Mouse (Mus musculus) forebrain, embryonic 16.5 days (tissue): Measurements from ENCODE around the gene Fbxl14. TPM values are rescaled to one million over a fixed set of nuclear protein-coding genes. Genes with fewer than 3 reads are reported as not detected.

Source experiments
- ATAC-seq: fragments of 200-750 bp; cut with Nextera tagmentation; 2 replicates; pipeline ENCODE4 v1.8.0; 2017; ENCODE audit warnings: mild to moderate bottlenecking, moderate library complexity
- H3K27ac ChIP-seq: fragments of 300-500 bp; sonication (generic); 2 replicates; pipeline ENCODE4 v1.5.1; 2014; ENCODE audit warnings: low read length, control low read depth
- H3K27me3 ChIP-seq: fragments of 300-500 bp; sonication (generic); replicated peaks from 2 replicates; pipeline ENCODE4 v1.6.1; 2014; ENCODE audit warnings: low read length; ENCODE audit not compliant: control insufficient read depth, insufficient read depth
- H3K36me3 ChIP-seq: fragments of 300-500 bp; sonication (generic); 2 replicates; pipeline ENCODE4 v1.6.1; 2014; ENCODE audit not compliant: control insufficient read depth, insufficient read depth
- H3K4me1 ChIP-seq: fragments of 300-500 bp; sonication (generic); replicated peaks from 2 replicates; pipeline ENCODE4 v1.6.1; 2014; ENCODE audit warnings: low read length; ENCODE audit not compliant: control insufficient read depth, insufficient read depth
- H3K4me2 ChIP-seq: fragments of 300-500 bp; sonication (generic); 2 replicates; pipeline ENCODE4 v1.6.1; 2014; ENCODE audit warnings: mild to moderate bottlenecking, low read length, control low read depth
- H3K4me3 ChIP-seq: fragments of 300-500 bp; sonication (generic); replicated peaks from 2 replicates; pipeline ENCODE4 v1.5.1; 2014; ENCODE audit warnings: mild to moderate bottlenecking, low read length, control low read depth
- H3K9ac ChIP-seq: fragments of 300-500 bp; sonication (generic); replicated peaks from 2 replicates; pipeline ENCODE4 v1.6.1; 2014; ENCODE audit warnings: low read depth, low read length, control low read depth
- H3K9me3 ChIP-seq: fragments of 300-500 bp; sonication (generic); 2 replicates; pipeline ENCODE4 v1.6.1; 2016; ENCODE audit warnings: low read length; ENCODE audit not compliant: control insufficient read depth
- WGBS: fragments of 180-500 bp; shearing (Covaris S2); extraction: QIAGEN DNeasy Blood & Tissue Kit; methylation state at CpG from one replicate; pipeline ENCODE4 v1.1.7; 2014; 5-methylcytosine and 5-hydroxymethylcytosine counted together
- polyA plus RNA-seq: library from polyadenylated mRNA; unstranded; fragments of >200 nt; fragmentation: Nextera tagmentation; extraction: Ambion mirVana; gene quantifications from 2 replicates; pipeline ENCODE4 v1.2.1, GENCODE M21; 2015

Fbxl14 gene
- polyA plus RNA-seq, 1 experiment from 2014 or later: 3.1 TPM

DNA sequence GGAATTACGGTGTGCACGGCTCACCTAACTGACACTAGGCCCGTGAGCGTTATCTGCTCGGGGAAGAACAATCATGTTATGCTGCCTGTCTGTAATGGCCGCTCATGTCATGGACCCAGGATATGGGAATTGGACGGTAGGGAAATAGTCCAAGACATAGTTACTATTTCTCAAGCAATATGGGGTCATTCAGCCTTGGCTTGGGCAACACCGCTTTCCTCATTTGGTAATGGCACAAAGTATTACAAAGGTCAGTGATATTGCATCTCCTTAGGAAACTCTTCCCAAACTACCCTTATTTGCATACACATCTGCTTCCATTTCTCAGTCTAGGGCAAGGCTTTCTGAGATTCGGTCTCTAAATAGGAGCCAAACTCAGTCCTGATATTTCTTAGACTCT, 8.2 kb downstream of the Fbxl14 start:
- Histone ChIP-seq H3K4me3 (no peak overlapping the region), H3K4me1 (peaks cover 44% of the 10 kb centered on the region), H3K27me3 (no peaks in the 10 kb centered on the region), H3K4me2 (no peak overlapping the region), H3K9me3 (no peaks in the 10 kb centered on the region), H3K36me3 (no peaks in the 10 kb centered on the region; the same call in none of the 2 replicates), H3K9ac (no peak overlapping the region), H3K27ac (no peak overlapping the region)
- WGBS: 88% methylated on average over 9 of the region's 9 CpGs
- ATAC-seq: no peak

GRCm38 (mm10) chr6:119489765-119490164, 10.3 kb downstream of the Fbxl14 start:
- H3K27ac ChIP-seq: no peak overlapping the region
- 5% methylated on average over 5 of the region's 5 CpGs for WGBS
- peak overlapping the region; percentile 4; the same call in 1 of the 2 replicates for H3K4me2 ChIP-seq
- no peaks in the 10 kb centered on the region; the same call in 1 of the 2 replicates for H3K36me3 ChIP-seq
- peaks cover 25% of the 10 kb centered on the region for H3K4me1 ChIP-seq
- H3K9me3 ChIP-seq: no peaks in the 10 kb centered on the region
- no peak overlapping the region for H3K9ac ChIP-seq
- peak; percentile 49 for ATAC-seq
- no peak overlapping the region for H3K4me3 ChIP-seq
- H3K27me3 ChIP-seq: no peaks in the 10 kb centered on the region

- ATAC-seq: 0 out of 2 replicates have a peak, but pooled peaks have one; percentile 19
- 5% methylated on average over 11 of the region's 11 CpGs for WGBS
- H3K9me3 ChIP-seq: no peaks in the 10 kb centered on the region
- no peaks in the 10 kb centered on the region for H3K36me3 ChIP-seq
- H3K4me1 ChIP-seq: peaks cover 21% of the 10 kb centered on the region
- H3K9ac ChIP-seq: 0 out of 2 replicates have a peak overlapping the region, but pooled peaks have one; percentile 15
- H3K4me2 ChIP-seq: peak overlapping the region; percentile 41
- no peaks in the 10 kb centered on the region for H3K27me3 ChIP-seq
- no peak overlapping the region for H3K4me3 ChIP-seq
- H3K27ac ChIP-seq: no peak overlapping the region
Measured at GRCm38 (mm10) chr6:119490549-119490948, 11.1 kb downstream of the Fbxl14 start.

- 19% methylated on average over 11 of the region's 11 CpGs for WGBS
- peak overlapping the region; percentile 41 for H3K4me2 ChIP-seq
- H3K9ac ChIP-seq: no peak overlapping the region
- H3K27me3 ChIP-seq: no peaks in the 10 kb centered on the region
- H3K36me3 ChIP-seq: no peaks in the 10 kb centered on the region
- H3K27ac ChIP-seq: no peak overlapping the region
- no peak for ATAC-seq
- peaks cover 18% of the 10 kb centered on the region for H3K4me1 ChIP-seq
- no peak overlapping the region for H3K4me3 ChIP-seq
- H3K9me3 ChIP-seq: no peaks in the 10 kb centered on the region
Measured at GRCm38 (mm10) chr6:119491006-119491405, 11.5 kb downstream of the Fbxl14 start.

GRCm38 (mm10) chr6:119491997-119492629, 12.6 kb downstream of the Fbxl14 start:
- no peaks in the 10 kb centered on the region for H3K36me3 ChIP-seq
- no peaks in the 10 kb centered on the region for H3K9me3 ChIP-seq
- 24% methylated on average over 9 of the region's 9 CpGs for WGBS
- peaks cover 18% of the 10 kb centered on the region for H3K4me1 ChIP-seq
- H3K4me2 ChIP-seq: no peak overlapping the region
- H3K4me3 ChIP-seq: no peak overlapping the region
- ATAC-seq: no peak
- no peak overlapping the region for H3K27ac ChIP-seq
- H3K9ac ChIP-seq: no peak overlapping the region
- no peaks in the 10 kb centered on the region for H3K27me3 ChIP-seq

DNA sequence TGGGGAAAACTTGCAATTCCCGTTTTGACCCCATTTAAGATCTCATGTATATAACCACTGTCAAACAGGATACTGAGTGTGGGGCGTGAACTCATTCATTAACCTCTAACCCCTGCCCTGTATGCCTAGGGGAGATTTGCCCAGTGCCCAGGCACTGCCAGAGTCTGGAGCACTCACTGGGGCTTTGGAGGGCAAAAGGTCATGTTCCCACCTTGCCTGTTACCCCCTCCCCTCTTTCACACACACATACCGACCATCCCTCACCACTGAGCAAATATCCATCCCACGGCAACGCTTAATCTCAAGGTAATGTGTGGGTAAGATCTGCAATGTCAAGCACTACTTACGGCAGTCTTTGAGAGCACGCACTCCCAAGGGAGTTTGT, 13.2 kb downstream of the Fbxl14 start:
- Histone ChIP-seq H3K36me3 (no peaks in the 10 kb centered on the region), H3K27me3 (no peaks in the 10 kb centered on the region), H3K9ac (no peak overlapping the region), H3K9me3 (no peaks in the 10 kb centered on the region), H3K4me2 (no peak overlapping the region), H3K4me3 (no peak overlapping the region), H3K4me1 (peaks cover 18% of the 10 kb centered on the region), H3K27ac (no peak overlapping the region)
- no peak for ATAC-seq
- WGBS: 14% methylated on average over 7 of the region's 7 CpGs

GRCm38 (mm10) chr6:119499271-119499670, 19.8 kb downstream of the Fbxl14 start:
- 27% methylated on average over 5 of the region's 5 CpGs for WGBS
- Histone ChIP-seq H3K27me3 (no peaks in the 10 kb centered on the region), H3K36me3 (no peaks in the 10 kb centered on the region), H3K4me3 (no peak overlapping the region), H3K9ac (no peak overlapping the region), H3K27ac (no peak overlapping the region), H3K9me3 (no peaks in the 10 kb centered on the region), H3K4me2 (no peak overlapping the region), H3K4me1 (no peaks in the 10 kb centered on the region; the same call in 1 of the 2 replicates)
- 0 out of 2 replicates have a peak, but pooled peaks have one; percentile 58 for ATAC-seq

- Histone ChIP-seq H3K9ac (no peak overlapping the region), H3K4me2 (no peak overlapping the region), H3K4me1 (no peaks in the 10 kb centered on the region; the same call in 1 of the 2 replicates), H3K9me3 (no peaks in the 10 kb centered on the region), H3K27me3 (no peaks in the 10 kb centered on the region), H3K4me3 (no peak overlapping the region), H3K27ac (no peak overlapping the region), H3K36me3 (no peaks in the 10 kb centered on the region)
- no peak for ATAC-seq
- 51% methylated on average over 5 of the region's 5 CpGs for WGBS
Measured at GRCm38 (mm10) chr6:119500086-119500485, 20.6 kb downstream of the Fbxl14 start.

- H3K9me3 ChIP-seq: no peaks in the 10 kb centered on the region
- no peak overlapping the region for H3K9ac ChIP-seq
- no peaks in the 10 kb centered on the region for H3K36me3 ChIP-seq
- H3K27ac ChIP-seq: no peak overlapping the region
- H3K4me3 ChIP-seq: no peak overlapping the region
- no peak overlapping the region for H3K4me2 ChIP-seq
- no peak for ATAC-seq
- no peaks in the 10 kb centered on the region; the same call in 1 of the 2 replicates for H3K4me1 ChIP-seq
- 53% methylated on average over 9 of the region's 9 CpGs for WGBS
- H3K27me3 ChIP-seq: no peaks in the 10 kb centered on the region
Measured at GRCm38 (mm10) chr6:119502031-119502430, 22.6 kb downstream of the Fbxl14 start.
